Mouse (Mus musculus) Patski (cell line): ENCODE data around the gene Inpp5a. TPM values are rescaled to one million over a fixed set of nuclear protein-coding genes. Genes with fewer than 3 reads are reported as not detected.

ENCODE experiments used
- ATAC-seq: fragments of 100-300 bp; one replicate; pipeline ENCODE4 v1.8.0; 2021
- CTCF ChIA-PET: fragments of 350-600 bp; sonication (Branson Sonifier 250); formaldehyde crosslinking; loops from one replicate; lab custom pipeline; 2022; ENCODE audit warnings: inconsistent platforms; lab: Charles Lee
- POLR2A ChIA-PET: fragments of 350-600 bp; sonication (Branson Sonifier 250); formaldehyde crosslinking; loops from one replicate; lab custom pipeline; 2022; ENCODE audit warnings: antibody characterized with exemption, inconsistent platforms; lab: Charles Lee
- DNase-seq: peaks from one replicate; pipeline ENCODE4 v3.0.0-alpha.2; 2011; ENCODE audit warnings: low read depth, low spot score
- H3K27me3 ChIP-seq: fragments of 371-371 bp; one replicate; pipeline ENCODE4 v1.5.1; 2021
- CTCF ChIP-seq: fragments of 100-300 bp; IDR thresholded peaks from one replicate; pipeline ENCODE4 v1.5.1; 2021
- in situ Hi-C: fragments of 300-500 bp; cut with MboI; formaldehyde crosslinking; loops from 3 replicates; pipeline ENCODE4 v1.11.1; 2018; ENCODE audit warnings: low pct_unique_long_range_greater_than_20kb, mixed read lengths
- polyA plus RNA-seq: library from polyadenylated mRNA; unstranded; gene quantifications from one replicate; pipeline ENCODE4 v1.2.3, GENCODE M21; 2021

Inpp5a gene
- polyA plus RNA-seq, 1 experiment from 2014 or later, result 25.5 TPM

GRCm38 (mm10) chr7:139538541-139538940 is 149.6 kb downstream of the Inpp5a start:
- in situ Hi-C loops, result no loop called here
- ChIA-PET POLR2A (interaction anchor here (1.4 kb wide), 1 partner anchor 18 kb away, joined by 3 read pairs; no protein-coding TSS in a partner anchor), CTCF (interaction anchor here (1.0 kb wide), 2 partner anchors 18 to 55 kb away, joined by 3 read pairs; no protein-coding TSS in a partner anchor)
- ATAC-seq, result no peak
- H3K27me3 ChIP-seq, result no peaks in the 10 kb centered on the region
- no peak for DNase-seq
- no peak for TF ChIP-seq CTCF

GRCm38 (mm10) chr7:139540601-139541000 is 151.7 kb downstream of the Inpp5a start:
- ChIA-PET CTCF (interaction anchor here (0.6 to 1.1 kb wide), 3 partner anchors 9 to 48 kb away, joined by 3 to 4 read pairs (median 3); no protein-coding TSS in a partner anchor), POLR2A (no interaction called here)
- DNase-seq, result no peak
- no peak for TF ChIP-seq CTCF
- no peak for ATAC-seq
- in situ Hi-C loops, result no loop called here
- no peaks in the 10 kb centered on the region for H3K27me3 ChIP-seq

GRCm38 (mm10) chr7:139541422-139541821 is 152.5 kb downstream of the Inpp5a start:
- in situ Hi-C loops, result no loop called here
- TF ChIP-seq CTCF, result no peak
- ChIA-PET POLR2A (no interaction called here), CTCF (interaction anchor here (1.1 kb wide), 1 partner anchor 14 kb away, joined by 3 read pairs; no protein-coding TSS in a partner anchor)
- ATAC-seq, result no peak
- DNase-seq, result no peak
- no peaks in the 10 kb centered on the region for H3K27me3 ChIP-seq

GRCm38 (mm10) chr7:139544706-139545625 is 156.1 kb downstream of the Inpp5a start:
- TF ChIP-seq CTCF, result no peak
- DNase-seq, result no peak
- CTCF ChIA-PET, result no interaction called here
- no peak for ATAC-seq
- POLR2A ChIA-PET, result no interaction called here
- in situ Hi-C loops, result no loop called here
- no peaks in the 10 kb centered on the region for H3K27me3 ChIP-seq

- ATAC-seq (no peak), DNase-seq (no peak)
- in situ Hi-C loops, result no loop called here
- no peak for TF ChIP-seq CTCF
- CTCF ChIA-PET, result interaction anchor here (1.4 kb wide), 1 partner anchor 46 kb away, joined by 3 read pairs; no protein-coding TSS in a partner anchor
- H3K27me3 ChIP-seq, result no peaks in the 10 kb centered on the region
- POLR2A ChIA-PET, result no interaction called here
Measured at GRCm38 (mm10) chr7:139547325-139547724, 158.4 kb downstream of the Inpp5a start.

GRCm38 (mm10) chr7:139550086-139550783 is 161.3 kb downstream of the Inpp5a start:
- TF ChIP-seq CTCF, result no peak
- ChIA-PET CTCF (interaction anchor here (1.4 to 2.3 kb wide), 4 partner anchors 10 to 67 kb away, joined by 3 to 7 read pairs (median 4); no protein-coding TSS in a partner anchor), POLR2A (interaction anchor here (0.6 kb wide), 1 partner anchor 38 kb away, joined by 3 read pairs; no protein-coding TSS in a partner anchor)
- ATAC-seq (peak; percentile 74), DNase-seq (no peak)
- H3K27me3 ChIP-seq, result no peaks in the 10 kb centered on the region
- in situ Hi-C loops, result no loop called here

GRCm38 (mm10) chr7:139551519-139551918 is 162.6 kb downstream of the Inpp5a start:
- CTCF ChIA-PET, result interaction anchor here (0.7 to 2.3 kb wide), 2 partner anchors 40 to 62 kb away, joined by 3 to 5 read pairs; no protein-coding TSS in a partner anchor
- POLR2A ChIA-PET, result no interaction called here
- in situ Hi-C loops, result no loop called here

GRCm38 (mm10) chr7:139556331-139556730 is 167.4 kb downstream of the Inpp5a start:
- in situ Hi-C loops, result no loop called here
- no peaks in the 10 kb centered on the region for H3K27me3 ChIP-seq
- DNase-seq (no peak), ATAC-seq (no peak)
- ChIA-PET POLR2A (interaction anchor here (1.0 to 1.5 kb wide), 3 partner anchors 12 to 61 kb away, joined by 3 read pairs; no protein-coding TSS in a partner anchor), CTCF (interaction anchor here (1.7 kb wide), 1 partner anchor 18 kb away, joined by 3 read pairs; no protein-coding TSS in a partner anchor)
- TF ChIP-seq CTCF, result no peak

More at GRCm38 (mm10) chr7:139551519-139551918, 162.6 kb downstream of the Inpp5a start:
- ATAC-seq (no peak), DNase-seq (no peak)
- no peaks in the 10 kb centered on the region for H3K27me3 ChIP-seq
- no peak for TF ChIP-seq CTCF

GRCm38 (mm10) chr7:139556746-139557526 is 168.0 kb downstream of the Inpp5a start:
- CTCF ChIA-PET, result interaction anchor here (1.3 to 1.7 kb wide), 2 partner anchors 8 to 18 kb away, joined by 3 to 4 read pairs; no protein-coding TSS in a partner anchor
- ATAC-seq (no peak), DNase-seq (no peak)
- POLR2A ChIA-PET, result interaction anchor here (1.0 to 1.5 kb wide), 3 partner anchors 11 to 61 kb away, joined by 3 read pairs; no protein-coding TSS in a partner anchor
- TF ChIP-seq CTCF, result no peak
- no peaks in the 10 kb centered on the region for H3K27me3 ChIP-seq
- in situ Hi-C loops, result no loop called here
